Mouse (Mus musculus) hindbrain, embryonic 12.5 days (tissue): ENCODE measurements around the gene Bcl7c. TPM values are rescaled to one million over a fixed set of nuclear protein-coding genes. Genes with fewer than 3 reads are reported as not detected.

Source experiments
- ATAC-seq: fragments of 200-750 bp; cut with Nextera tagmentation; 2 replicates; pipeline ENCODE4 v1.8.0; 2017; ENCODE audit warnings: moderate TSS enrichment; ENCODE audit not compliant: low FRiP score
- H3K27ac ChIP-seq: fragments of 300-500 bp; sonication (generic); 2 replicates; pipeline ENCODE4 v1.5.1; 2016; ENCODE audit warnings: mild to moderate bottlenecking
- H3K27me3 ChIP-seq: fragments of 300-500 bp; sonication (generic); 2 replicates; pipeline ENCODE4 v1.6.1; 2016; ENCODE audit warnings: mild to moderate bottlenecking
- H3K36me3 ChIP-seq: fragments of 300-500 bp; sonication (generic); 2 replicates; pipeline ENCODE4 v1.6.1; 2016; ENCODE audit warnings: mild to moderate bottlenecking
- H3K4me1 ChIP-seq: fragments of 300-500 bp; sonication (generic); 2 replicates; pipeline ENCODE4 v1.6.1; 2016
- H3K4me2 ChIP-seq: fragments of 300-500 bp; sonication (generic); replicated peaks from 2 replicates; pipeline ENCODE4 v1.6.1; 2016; ENCODE audit warnings: mild to moderate bottlenecking
- H3K4me3 ChIP-seq: fragments of 300-500 bp; sonication (generic); 2 replicates; pipeline ENCODE4 v1.5.1; 2016; ENCODE audit warnings: mild to moderate bottlenecking
- H3K9ac ChIP-seq: fragments of 300-500 bp; sonication (generic); 2 replicates; pipeline ENCODE4 v1.6.1; 2016; ENCODE audit warnings: mild to moderate bottlenecking, moderate library complexity
- H3K9me3 ChIP-seq: fragments of 300-500 bp; sonication (generic); replicated peaks from 2 replicates; pipeline ENCODE4 v1.6.1; 2016; ENCODE audit warnings: mild to moderate bottlenecking
- WGBS: fragments of 180-500 bp; shearing (Covaris S2); methylation state at CpG from one replicate; pipeline ENCODE4 v1.1.7; 2016; 5-methylcytosine and 5-hydroxymethylcytosine counted together
- polyA plus RNA-seq: library from polyadenylated mRNA; unstranded; fragments of >200 nt; fragmentation: Nextera tagmentation; extraction: Ambion mirVana; gene quantifications from 2 replicates; pipeline ENCODE4 v1.2.1, GENCODE M21; 2016

Gene Bcl7c
- 87.4 and 103 TPM in 2 replicates for polyA plus RNA-seq

DNA sequence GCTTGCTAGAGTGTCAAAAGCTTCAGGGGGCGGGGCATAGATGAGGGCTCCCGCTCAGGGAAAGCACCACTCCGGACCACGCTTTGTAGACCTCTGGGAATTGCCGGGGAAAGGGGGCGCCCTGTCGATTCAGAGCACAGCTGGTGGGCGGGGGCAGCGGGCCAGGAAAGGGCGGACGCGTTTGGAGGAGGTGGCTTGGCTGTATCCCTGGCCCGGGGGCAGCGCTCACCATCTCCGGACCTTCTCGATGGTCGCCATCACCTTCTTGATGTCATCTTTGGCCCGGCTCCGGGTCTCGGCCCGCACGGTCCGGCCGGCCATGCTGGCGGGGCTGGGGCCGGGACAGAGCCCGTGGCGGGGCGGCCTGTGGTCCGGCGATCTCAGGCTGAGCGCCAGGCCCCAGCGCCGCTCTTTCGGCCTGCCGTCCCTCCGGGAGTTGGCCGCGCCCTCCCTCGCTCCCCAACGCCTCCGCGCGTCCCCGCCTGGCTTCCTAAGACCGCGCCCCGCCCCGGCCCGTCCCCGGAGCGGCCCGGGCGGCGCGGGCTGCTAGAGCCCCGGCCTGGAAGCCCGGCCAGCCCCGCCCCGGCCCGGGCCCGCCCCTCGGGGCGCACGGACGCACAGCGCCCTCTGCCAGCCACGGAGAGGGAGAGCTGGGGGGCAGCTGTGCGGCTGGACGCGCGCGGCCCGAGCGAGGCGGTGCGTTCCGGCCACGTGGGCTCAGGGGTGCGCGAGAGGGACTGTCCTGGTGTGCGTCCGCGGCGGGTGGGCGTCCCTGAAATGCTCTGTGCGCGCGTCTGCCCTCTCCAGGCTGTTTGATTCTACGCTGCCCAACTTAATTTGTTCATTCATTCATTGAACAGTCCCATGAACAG, at the start of gene Bcl7c:
TSS of gene Bcl7c (minus strand) at position 727 of the 872 bp plus-strand sequence.
- no peaks in the 10 kb centered on the region for H3K9me3 ChIP-seq
- H3K27me3 ChIP-seq = no peaks in the 10 kb centered on the region
- peak within 1 kb of the TSS; percentile 96 for H3K27ac ChIP-seq
- H3K36me3 ChIP-seq = peaks cover 29% of the 10 kb centered on the region
- WGBS = under 1% methylated on average over 85 of the region's 90 CpGs
- peak within 1 kb of the TSS; percentile 88 for H3K9ac ChIP-seq
- H3K4me3 ChIP-seq = peak within 1 kb of the TSS; percentile 82
- H3K4me1 ChIP-seq = peaks cover 31% of the 10 kb centered on the region
- peak; percentile 85 for ATAC-seq
- peak within 1 kb of the TSS; percentile 59 for H3K4me2 ChIP-seq

- no peak overlapping the region for H3K9ac ChIP-seq
- H3K9me3 ChIP-seq = no peaks in the 10 kb centered on the region
- ATAC-seq = no peak
- H3K27ac ChIP-seq = no peak overlapping the region
- H3K4me1 ChIP-seq = peaks cover 18% of the 10 kb centered on the region
- no peak overlapping the region for H3K4me3 ChIP-seq
- H3K4me2 ChIP-seq = no peak overlapping the region
- no peaks in the 10 kb centered on the region for H3K27me3 ChIP-seq
- WGBS = 90% methylated on average over 7 of the region's 7 CpGs
- peaks cover 99% of the 10 kb centered on the region for H3K36me3 ChIP-seq
These were observed 45.0 kb upstream of the Bcl7c start for GRCm38 (mm10) chr7:127753741-127754140.

DNA sequence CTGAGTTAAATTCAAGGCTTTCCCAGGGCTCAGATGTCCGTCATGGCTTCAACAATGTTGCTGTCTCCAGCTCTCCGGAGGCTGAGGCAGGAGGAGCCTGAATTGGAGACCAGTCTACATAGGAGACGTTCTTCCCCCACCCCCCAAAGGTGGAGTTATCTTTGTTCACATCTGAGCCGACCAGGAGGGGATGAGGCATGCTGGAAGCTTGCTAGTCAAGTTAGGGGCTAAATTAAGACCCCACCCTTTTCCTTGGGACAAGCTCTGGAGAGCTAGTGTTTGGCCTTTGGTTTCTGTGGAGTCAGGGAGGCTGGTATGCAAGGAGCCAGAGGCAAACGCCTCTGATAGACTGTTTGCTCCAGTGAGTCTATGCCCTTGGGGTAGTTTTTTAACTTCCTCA, 44.4 kb upstream of the Bcl7c start:
- no peak overlapping the region for H3K4me2 ChIP-seq
- H3K4me3 ChIP-seq = no peak overlapping the region
- 77% methylated on average over 5 of the region's 5 CpGs for WGBS
- H3K9me3 ChIP-seq = no peaks in the 10 kb centered on the region
- H3K27me3 ChIP-seq = no peaks in the 10 kb centered on the region
- H3K9ac ChIP-seq = no peak overlapping the region; the same call in 1 of the 2 replicates
- ATAC-seq = no peak
- peaks cover 22% of the 10 kb centered on the region for H3K4me1 ChIP-seq
- H3K27ac ChIP-seq = no peak overlapping the region
- peaks cover 99% of the 10 kb centered on the region for H3K36me3 ChIP-seq

GRCm38 (mm10) chr7:127752069-127752468, 43.3 kb upstream of the Bcl7c start:
- Histone ChIP-seq H3K4me1 (peaks cover 33% of the 10 kb centered on the region), H3K27ac (no peak overlapping the region), H3K9ac (0 out of 2 replicates have a peak overlapping the region, but pooled peaks have one; percentile 4), H3K4me3 (no peak overlapping the region), H3K27me3 (no peaks in the 10 kb centered on the region), H3K36me3 (peaks cover 92% of the 10 kb centered on the region), H3K9me3 (no peaks in the 10 kb centered on the region), H3K4me2 (no peak overlapping the region)
- no peak for ATAC-seq
- 93% methylated on average over 27 of the region's 27 CpGs for WGBS

DNA sequence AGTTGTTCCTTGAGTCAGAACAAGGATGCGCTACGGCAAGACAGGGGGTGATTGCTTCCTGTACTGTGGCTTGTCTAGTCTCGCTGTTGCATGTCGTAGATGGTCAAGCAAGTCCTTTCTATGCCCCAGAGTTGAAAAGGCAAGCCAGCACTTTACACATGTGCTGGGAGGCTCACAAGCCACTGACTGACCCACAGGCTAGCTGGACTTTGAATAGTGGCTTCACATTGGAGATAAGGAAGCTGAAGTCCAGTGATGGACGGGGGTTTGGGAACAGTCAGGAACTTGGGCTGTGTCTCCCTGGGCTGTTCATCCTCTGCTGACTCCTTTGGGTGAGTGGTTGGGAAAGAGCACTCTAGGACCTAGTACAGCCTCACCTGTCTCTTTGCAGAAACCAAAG, 42.9 kb upstream of the Bcl7c start:
- ATAC-seq = no peak
- peaks cover 87% of the 10 kb centered on the region for H3K36me3 ChIP-seq
- no peak overlapping the region for H3K4me2 ChIP-seq
- no peak overlapping the region for H3K9ac ChIP-seq
- no peak overlapping the region for H3K27ac ChIP-seq
- H3K27me3 ChIP-seq = no peaks in the 10 kb centered on the region
- H3K9me3 ChIP-seq = no peaks in the 10 kb centered on the region
- peaks cover 33% of the 10 kb centered on the region for H3K4me1 ChIP-seq
- H3K4me3 ChIP-seq = no peak overlapping the region
- WGBS = 95% methylated on average over 5 of the region's 5 CpGs

DNA sequence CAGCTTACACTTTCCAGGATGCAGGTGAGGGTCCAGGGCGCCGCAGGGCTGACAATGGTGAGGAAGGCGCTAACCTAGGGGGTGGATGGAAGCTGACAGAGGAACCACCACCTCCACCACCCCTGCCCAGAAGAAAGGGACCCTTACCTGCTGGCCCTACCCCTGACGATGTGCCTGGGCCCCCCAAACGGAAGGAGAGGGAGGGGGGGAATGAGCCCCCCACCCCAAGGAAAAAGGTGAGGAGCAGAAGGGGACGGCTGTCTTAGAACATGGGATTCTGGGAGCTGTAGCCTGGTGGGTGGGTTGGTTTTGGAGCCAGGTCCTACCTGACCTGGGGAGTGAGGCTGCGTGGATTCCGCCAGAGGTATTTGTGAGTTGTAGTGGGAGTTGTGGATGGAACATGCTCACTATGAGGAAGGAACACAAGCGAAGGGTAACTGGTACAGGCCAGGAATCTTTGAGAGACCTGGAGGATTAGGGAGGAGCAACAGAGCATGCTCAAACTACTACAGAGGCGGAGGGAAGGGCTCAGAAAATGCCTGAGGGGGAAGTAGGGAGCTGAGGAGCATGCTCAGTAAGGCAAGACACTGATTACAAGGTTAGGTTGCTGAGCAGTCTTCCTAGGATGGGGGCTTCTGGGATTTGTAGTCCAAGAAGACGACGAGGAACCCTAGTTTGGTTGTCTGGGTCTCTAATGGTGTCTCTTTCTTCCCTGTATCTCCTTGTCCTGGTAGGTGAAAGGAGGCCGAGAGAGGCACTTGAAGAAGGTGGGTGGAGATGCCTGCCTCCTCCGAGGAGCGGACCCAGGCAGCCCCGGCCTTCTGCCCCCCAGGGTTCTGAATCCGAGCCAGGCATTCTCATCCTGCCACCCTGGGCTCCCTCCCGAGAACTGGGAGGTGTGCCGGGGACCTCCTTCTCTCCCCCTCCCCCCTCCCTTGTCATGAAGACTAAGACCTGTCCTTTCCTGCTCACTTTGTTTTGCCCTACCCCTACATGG, 41.7 kb upstream of the Bcl7c start:
- Histone ChIP-seq H3K27ac (0 out of 2 replicates have a peak overlapping the region, but pooled peaks have one; percentile 8), H3K9me3 (no peaks in the 10 kb centered on the region), H3K4me2 (no peak overlapping the region), H3K36me3 (peaks cover 75% of the 10 kb centered on the region), H3K27me3 (no peaks in the 10 kb centered on the region), H3K4me3 (no peak overlapping the region), H3K9ac (0 out of 2 replicates have a peak overlapping the region, but pooled peaks have one; percentile 13), H3K4me1 (peaks cover 24% of the 10 kb centered on the region)
- WGBS = 92% methylated on average over 19 of the region's 19 CpGs
- ATAC-seq = no peak

GRCm38 (mm10) chr7:127748235-127748560, 39.5 kb upstream of the Bcl7c start:
- peak overlapping the region; percentile 94; the same call in 1 of the 2 replicates for H3K4me3 ChIP-seq
- no peak overlapping the region for H3K27ac ChIP-seq
- 94% methylated on average over 28 of the region's 28 CpGs for WGBS

DNA sequence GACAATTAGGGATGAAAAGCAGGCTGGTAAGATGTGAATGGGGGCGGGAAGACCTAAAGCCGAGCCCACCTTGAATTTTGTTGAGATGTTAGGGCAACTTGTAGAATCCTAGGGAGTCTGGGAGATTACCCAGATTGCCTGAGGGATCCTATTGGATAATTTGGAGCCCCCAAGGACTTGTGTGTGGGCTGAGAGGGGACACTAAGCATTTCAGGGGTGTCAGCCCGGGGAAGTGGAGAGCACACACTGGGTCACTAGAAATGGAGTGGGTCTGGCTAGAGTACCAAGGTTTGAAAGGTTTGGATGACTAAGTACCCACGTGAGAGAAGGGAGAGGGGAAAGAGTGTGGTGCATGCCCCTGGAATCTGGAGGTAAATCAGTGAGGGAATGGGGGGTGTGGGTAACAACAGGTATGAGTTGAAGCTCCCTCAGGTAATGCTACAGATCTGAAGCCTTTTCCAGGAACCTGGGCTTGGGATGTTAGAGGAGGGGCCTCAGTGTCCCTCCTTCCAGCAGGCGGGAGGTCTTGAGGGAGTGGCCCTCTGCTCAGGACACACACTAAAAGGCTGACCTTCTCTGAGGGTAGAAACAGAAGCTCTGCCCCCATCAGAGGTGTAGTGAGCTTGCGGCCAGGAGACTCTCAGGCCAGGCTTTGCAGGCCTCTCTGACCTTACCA, 39.0 kb upstream of the Bcl7c start:
- H3K9me3 ChIP-seq = no peaks in the 10 kb centered on the region
- H3K4me3 ChIP-seq = peak overlapping the region; percentile 94
- WGBS = 40% methylated on average over 6 of the region's 6 CpGs
- H3K36me3 ChIP-seq = peaks cover 48% of the 10 kb centered on the region
- H3K9ac ChIP-seq = peak overlapping the region; percentile 96
- H3K4me1 ChIP-seq = peaks cover 24% of the 10 kb centered on the region
- peak overlapping the region; percentile 68 for H3K4me2 ChIP-seq
- H3K27me3 ChIP-seq = no peaks in the 10 kb centered on the region
- no peak for ATAC-seq
- peak overlapping the region; percentile 92; the same call in 1 of the 2 replicates for H3K27ac ChIP-seq

More at GRCm38 (mm10) chr7:127748235-127748560, 39.5 kb upstream of the Bcl7c start:
- Histone ChIP-seq H3K36me3 (peaks cover 53% of the 10 kb centered on the region), H3K4me2 (peak overlapping the region; percentile 68), H3K9ac (peak overlapping the region; percentile 8; the same call in 1 of the 2 replicates), H3K9me3 (no peaks in the 10 kb centered on the region), H3K4me1 (peaks cover 28% of the 10 kb centered on the region), H3K27me3 (no peaks in the 10 kb centered on the region)
- ATAC-seq = no peak

GRCm38 (mm10) chr7:127746494-127747491, 38.1 kb upstream of the Bcl7c start:
- 0% methylated on average over 43 of the region's 62 CpGs for WGBS
- ATAC-seq = peak; percentile 4

DNA sequence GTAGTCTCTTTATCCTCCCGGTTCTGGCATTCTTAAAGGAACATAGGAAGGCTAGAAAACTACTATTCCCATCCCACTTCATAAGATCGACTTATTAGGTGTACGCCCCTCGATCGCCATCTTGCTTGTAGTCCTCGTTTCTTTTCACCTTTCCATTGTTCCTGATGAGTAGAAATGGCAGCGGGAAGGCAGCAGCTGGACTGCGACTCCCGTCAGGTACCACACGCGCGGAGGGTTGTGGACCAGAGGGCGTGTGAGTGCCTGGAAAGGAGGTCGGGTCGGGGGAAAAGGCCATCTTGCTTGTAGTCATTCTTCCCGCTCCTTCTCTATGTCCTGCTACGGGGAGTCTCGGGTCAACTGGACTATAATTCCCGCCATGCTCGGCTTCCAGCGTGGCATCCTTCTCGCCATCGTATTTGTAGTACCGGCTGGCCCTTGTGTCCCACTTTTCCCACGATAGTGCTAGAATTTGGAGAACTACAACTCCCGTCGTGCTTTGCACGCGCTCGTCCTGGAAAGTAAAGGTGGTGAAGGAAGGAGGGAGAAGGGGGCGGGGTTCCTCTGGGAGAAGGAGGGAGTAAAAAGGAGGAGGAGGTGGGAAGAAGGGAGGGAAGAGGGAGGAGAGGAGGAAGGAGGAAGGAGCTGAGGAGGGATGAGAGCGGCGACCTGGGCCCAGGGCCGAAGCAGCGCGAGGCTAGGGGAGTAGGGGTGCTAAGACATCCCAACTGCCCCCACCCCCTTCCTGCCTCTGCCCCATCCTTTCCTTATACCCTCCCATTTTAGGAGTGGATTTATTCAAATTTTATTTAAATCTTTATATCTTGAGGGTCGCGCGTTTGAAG, 37.1 kb upstream of the Bcl7c start:
- no peaks in the 10 kb centered on the region for H3K27me3 ChIP-seq
- H3K36me3 ChIP-seq = peaks cover 30% of the 10 kb centered on the region
- H3K4me2 ChIP-seq = peak overlapping the region; percentile 68
- WGBS = under 1% methylated on average over 39 of the region's 39 CpGs
- H3K9ac ChIP-seq = peak overlapping the region; percentile 96
- peak overlapping the region; percentile 94 for H3K4me3 ChIP-seq
- no peaks in the 10 kb centered on the region for H3K9me3 ChIP-seq
- H3K4me1 ChIP-seq = peaks cover 20% of the 10 kb centered on the region
- peak; percentile 89 for ATAC-seq
- peak overlapping the region; percentile 92 for H3K27ac ChIP-seq

More at GRCm38 (mm10) chr7:127746494-127747491, 38.1 kb upstream of the Bcl7c start:
- Histone ChIP-seq H3K9ac (peak overlapping the region; percentile 96), H3K27ac (peak overlapping the region; percentile 92), H3K36me3 (peaks cover 39% of the 10 kb centered on the region), H3K4me1 (peaks cover 20% of the 10 kb centered on the region), H3K4me3 (peak overlapping the region; percentile 94), H3K27me3 (no peaks in the 10 kb centered on the region), H3K4me2 (peak overlapping the region; percentile 68), H3K9me3 (no peaks in the 10 kb centered on the region)
